8 mouse cellular contexts compared by ENCODE assay signal in genomic region chr15:93513939-93514341, GRCm38 (mm10).
DNase-seq lines count a peak whose midpoint lies in the region; ATAC-seq and TF ChIP-seq lines count a peak whose summit lies in the region.

No protein-coding gene starts in this region.

- no peak for TF ChIP-seq POLR2A in lung, adult 2 months (IDR thresholded peaks at IDR 0.05; ENCODE audit: borderline replicate concordance, extremely low read depth, low read depth, low read length)

- WGBS in lung, adult 2 months = 13% methylated on average over 10 of the region's 10 CpGs
- WGBS in embryonic facial prominence, embryonic 11.5 days = 5% methylated on average over 10 of the region's 10 CpGs

- peak overlapping the region; percentile 6; the same call in 1 of the 2 replicates for H3K4me2 ChIP-seq in embryonic facial prominence, embryonic 11.5 days (ENCODE audit: low read depth, low read length)

- H3K27me3 ChIP-seq in embryonic facial prominence, embryonic 11.5 days (ENCODE audit: control insufficient read depth, insufficient read depth, low read length) = no peaks in the 10 kb centered on the region

- H3K4me1 ChIP-seq in lung, adult 2 months (ENCODE audit: control insufficient read depth, insufficient read depth, low read length) = peaks cover 19% of the 10 kb centered on the region
- H3K4me1 ChIP-seq in embryonic facial prominence, embryonic 11.5 days (ENCODE audit: control insufficient read depth, insufficient read depth, low read length) = peaks cover 4% of the 10 kb centered on the region

- peak overlapping the region; percentile 28 for H3K4me3 ChIP-seq in lung, adult 2 months (replicated peaks; ENCODE audit: extremely low read depth, low read depth, low read length)
- H3K4me3 ChIP-seq in embryonic facial prominence, embryonic 11.5 days (ENCODE audit: low read depth, low read length) = no peak overlapping the region

- no peak for TF ChIP-seq CTCF in lung, adult 2 months (IDR thresholded peaks at IDR 0.05; ENCODE audit: insufficient read depth, low read length)

- H3K9ac ChIP-seq in embryonic facial prominence, embryonic 11.5 days (replicated peaks; ENCODE audit: low read length) = no peak overlapping the region

- no peak for DNase-seq in lung, adult 2 months
- DNase-seq in lung, postnatal 25 days (ENCODE audit: low spot score) = no peak
- DNase-seq in embryonic facial prominence, embryonic 11.5 days (ENCODE audit: low spot score) = peak; percentile 65
- DNase-seq in kidney, adult 18-20 months = peak; percentile 75
- DNase-seq in Muller cell, postnatal 12 days (ENCODE audit: inconsistent ontology term) = no peak
- no peak for DNase-seq in retina, postnatal 1 day
- DNase-seq in urinary bladder, postnatal 36 days (ENCODE audit: low spot score in 2 of 2) = no peak

- no peaks in the 10 kb centered on the region for H3K9me3 ChIP-seq in embryonic facial prominence, embryonic 11.5 days (replicated peaks; ENCODE audit: control insufficient read depth, low read length)

- no peak overlapping the region for H3K27ac ChIP-seq in embryonic facial prominence, embryonic 11.5 days (replicated peaks; ENCODE audit: low read depth, low read length)

- ATAC-seq in embryonic facial prominence, embryonic 11.5 days (replicated peaks; ENCODE audit: insufficient number of reproducible peaks, low FRiP score, low TSS enrichment, low read depth) = no peak
- peak; percentile 75 for ATAC-seq in megakaryocyte-erythroid progenitor cell, adult 5-6 weeks (replicated peaks; ENCODE audit: low FRiP score, low TSS enrichment, poor library complexity, severe bottlenecking)

- peaks cover 3% of the 10 kb centered on the region for H3K36me3 ChIP-seq in embryonic facial prominence, embryonic 11.5 days (replicated peaks; ENCODE audit: control insufficient read depth, insufficient read depth, low read depth, low read length)

Comparison
In these comparisons a context has a peak if more than half of its experiments do, and no peak if none do; other contexts are left out.
1. DNase-seq: peak in embryonic facial prominence, embryonic 11.5 days (single experiment) and kidney, adult 18-20 months (single experiment); none in lung, adult 2 months (single experiment), lung, postnatal 25 days (single experiment), Muller cell, postnatal 12 days (single experiment), retina, postnatal 1 day (single experiment) and urinary bladder, postnatal 36 days (0 of 2).